Mouse (Mus musculus): ENCODE results near the gene Tmem69. TPM values are rescaled to one million over a fixed set of nuclear protein-coding genes. Genes with fewer than 3 reads are reported as not detected.

The Tmem69 gene
- 19.8 and 30.4 TPM in 2 replicates for polyA plus RNA-seq (2011; ENCODE audit: insufficient read length, low read depth, missing spikeins)

GRCm38 (mm10) chr4:116555413-116556300, at the start of gene Tmem69:
Tmem69 (minus strand) TSS chr4:116555936.
- TF ChIP-seq CTCF (IDR thresholded peaks at IDR 0.05; ENCODE audit: borderline replicate concordance, insufficient read depth, low read length) (no peak), POLR2A (IDR thresholded peaks at IDR 0.05; ENCODE audit: low read depth, low read length) (peak; percentile 85)
- Histone ChIP-seq H3K27ac (ENCODE audit: insufficient read depth, low read length) (peak within 1 kb of the TSS; percentile 90), H3K4me3 (ENCODE audit: insufficient read depth, low read length) (peak within 1 kb of the TSS; percentile 78), H3K4me1 (ENCODE audit: control insufficient read depth, insufficient read depth, low read length) (no peaks in the 10 kb centered on the region)

- H3K27ac ChIP-seq (ENCODE audit: insufficient read depth, low read length), result peak overlapping the region; percentile 8
- TF ChIP-seq POLR2A (IDR thresholded peaks at IDR 0.05; ENCODE audit: low read depth, low read length) (peak; percentile 67), CTCF (IDR thresholded peaks at IDR 0.05; ENCODE audit: borderline replicate concordance, insufficient read depth, low read length) (no peak)
- peak overlapping the region; percentile 76 for H3K4me3 ChIP-seq (ENCODE audit: insufficient read depth, low read length)
- peaks cover 4% of the 10 kb centered on the region for H3K4me1 ChIP-seq (ENCODE audit: control insufficient read depth, insufficient read depth, low read length)
Observed at GRCm38 (mm10) chr4:116596978-116597881, 41.5 kb upstream of the Tmem69 start.

- no peak for TF ChIP-seq CTCF (IDR thresholded peaks at IDR 0.05; ENCODE audit: borderline replicate concordance, insufficient read depth, low read length)
- no peak for TF ChIP-seq POLR2A (IDR thresholded peaks at IDR 0.05; ENCODE audit: low read depth, low read length)
- Histone ChIP-seq H3K27ac (ENCODE audit: insufficient read depth, low read length) (peak within 1 kb of the TSS; percentile 7; the same call in 1 of the 2 replicates), H3K4me3 (ENCODE audit: insufficient read depth, low read length) (peak within 1 kb of the TSS; percentile 76), H3K4me1 (ENCODE audit: control insufficient read depth, insufficient read depth, low read length) (peaks cover 4% of the 10 kb centered on the region)
Observed at GRCm38 (mm10) chr4:116596379-116596778, 40.6 kb upstream of the Tmem69 start, which contains the start of gene Ccdc17. Ccdc17 (plus strand) TSS chr4:116596654.

- peaks cover 4% of the 10 kb centered on the region for H3K4me1 ChIP-seq (ENCODE audit: control insufficient read depth, insufficient read depth, low read length)
- TF ChIP-seq CTCF (IDR thresholded peaks at IDR 0.05; ENCODE audit: borderline replicate concordance, insufficient read depth, low read length) (no peak), POLR2A (IDR thresholded peaks at IDR 0.05; ENCODE audit: low read depth, low read length) (no peak)
- H3K27ac ChIP-seq (ENCODE audit: insufficient read depth, low read length), result no peak overlapping the region
- no peak overlapping the region for H3K4me3 ChIP-seq (ENCODE audit: insufficient read depth, low read length)
Observed at GRCm38 (mm10) chr4:116595793-116596192, 40.1 kb upstream of the Tmem69 start.

- TF ChIP-seq CTCF (IDR thresholded peaks at IDR 0.05; ENCODE audit: borderline replicate concordance, insufficient read depth, low read length) (no peak), POLR2A (IDR thresholded peaks at IDR 0.05; ENCODE audit: low read depth, low read length) (no peak)
- Histone ChIP-seq H3K4me1 (ENCODE audit: control insufficient read depth, insufficient read depth, low read length) (no peaks in the 10 kb centered on the region), H3K4me3 (ENCODE audit: insufficient read depth, low read length) (peak overlapping the region; percentile 87), H3K27ac (ENCODE audit: insufficient read depth, low read length) (no peak overlapping the region)
Observed at GRCm38 (mm10) chr4:116558151-116558882, 2.6 kb upstream of the Tmem69 start.

GRCm38 (mm10) chr4:116557306-116558121, 1.8 kb upstream of the Tmem69 start, which contains the start of gene Gpbp1l1:
Gpbp1l1 (plus strand) TSS chr4:116557658.
- peak; percentile 52 for TF ChIP-seq POLR2A (IDR thresholded peaks at IDR 0.05; ENCODE audit: low read depth, low read length)
- TF ChIP-seq CTCF (IDR thresholded peaks at IDR 0.05; ENCODE audit: borderline replicate concordance, insufficient read depth, low read length), result no peak
- Histone ChIP-seq H3K4me1 (ENCODE audit: control insufficient read depth, insufficient read depth, low read length) (no peaks in the 10 kb centered on the region), H3K27ac (ENCODE audit: insufficient read depth, low read length) (peak within 1 kb of the TSS; percentile 95), H3K4me3 (ENCODE audit: insufficient read depth, low read length) (peak within 1 kb of the TSS; percentile 87)

- Histone ChIP-seq H3K4me3 (ENCODE audit: insufficient read depth, low read length) (peak overlapping the region; percentile 78), H3K27ac (ENCODE audit: insufficient read depth, low read length) (peak overlapping the region; percentile 95), H3K4me1 (ENCODE audit: control insufficient read depth, insufficient read depth, low read length) (no peaks in the 10 kb centered on the region)
- TF ChIP-seq CTCF (IDR thresholded peaks at IDR 0.05; ENCODE audit: borderline replicate concordance, insufficient read depth, low read length) (no peak), POLR2A (IDR thresholded peaks at IDR 0.05; ENCODE audit: low read depth, low read length) (peak; percentile 80)
Observed at GRCm38 (mm10) chr4:116556561-116557305, 997 bp upstream of the Tmem69 start.

GRCm38 (mm10) chr4:116553035-116553434, 2.7 kb downstream of the Tmem69 start:
- Histone ChIP-seq H3K27ac (ENCODE audit: insufficient read depth, low read length) (no peak overlapping the region), H3K4me3 (ENCODE audit: insufficient read depth, low read length) (no peak overlapping the region), H3K4me1 (ENCODE audit: control insufficient read depth, insufficient read depth, low read length) (no peaks in the 10 kb centered on the region)
- TF ChIP-seq POLR2A (IDR thresholded peaks at IDR 0.05; ENCODE audit: low read depth, low read length), result no peak
- TF ChIP-seq CTCF (IDR thresholded peaks at IDR 0.05; ENCODE audit: borderline replicate concordance, insufficient read depth, low read length), result no peak
